Mouse (Mus musculus) CD4-positive, CD25-positive, alpha-beta regulatory T cell, adult 4 months (primary cell): ENCODE results near the gene Polr3h. TPM values are rescaled to one million over a fixed set of nuclear protein-coding genes. Genes with fewer than 3 reads are reported as not detected.

ENCODE experiments used
- ATAC-seq: one replicate; pipeline ENCODE4 v1.8.0; 2017
- polyA plus RNA-seq, 2 experiments: library from polyadenylated mRNA; unstranded; fragments of 100-300 nt; shearing (Covaris generic); gene quantifications; one replicate each; pipeline ENCODE4 v1.2.1; 2017

Polr3h gene
- polyA plus RNA-seq, 2 experiments from 2014 or later: 22.0 to 26.3 TPM

DNA sequence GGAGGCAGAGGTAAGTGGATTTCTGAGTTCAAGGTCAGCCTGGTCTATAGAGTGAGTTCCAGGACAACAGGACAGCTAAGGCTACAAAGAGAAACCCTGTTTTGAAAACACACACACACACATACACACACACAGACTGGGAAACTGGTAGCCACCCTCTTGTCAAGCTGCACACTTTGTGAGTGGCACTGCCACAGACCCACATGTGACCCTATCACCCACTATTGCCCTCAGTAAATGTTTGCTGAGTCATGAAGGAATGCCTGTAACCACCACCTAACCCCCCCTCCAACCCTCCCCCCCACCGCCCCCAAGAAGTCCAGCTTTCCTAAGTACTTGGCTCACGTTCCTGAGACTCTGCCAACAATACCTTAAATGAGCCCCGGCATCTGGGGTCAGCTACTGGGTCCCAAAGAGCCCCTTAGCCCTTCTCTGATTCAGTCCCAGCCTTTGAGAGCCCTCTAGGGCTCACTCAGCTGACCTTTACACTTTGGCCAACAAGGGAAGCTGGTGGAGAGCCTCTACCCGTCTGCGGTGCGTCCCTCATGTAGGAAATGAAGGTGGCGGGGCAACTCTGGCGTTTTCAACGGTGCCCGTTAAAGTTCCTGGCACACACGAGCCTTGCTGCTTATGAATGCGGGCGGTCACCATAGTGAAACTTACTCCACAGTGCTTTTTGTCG is 87.3 kb downstream of the Polr3h start:
- no peak for ATAC-seq

Other genes with a start within 250 kb of the Polr3h start
- 1 to 10 TPM; 1.5 to 2.3 TPM for gene Chadl, start 229.0 kb downstream of the Polr3h start, polyA plus RNA-seq
- gene Zc3h7b, start 181.2 kb downstream of the Polr3h start, polyA plus RNA-seq: 1 to 10 TPM; 5.4 to 7.3 TPM
- gene Rangap1, start 180.7 kb downstream of the Polr3h start, polyA plus RNA-seq: 10 to 100 TPM; 43.0 to 54.0 TPM
- 10 to 100 TPM; 10.2 to 13.9 TPM for gene Tef, start 123.8 kb downstream of the Polr3h start, polyA plus RNA-seq
- 10 to 100 TPM; 37.2 to 42.7 TPM for gene Tob2, start 67.4 kb downstream of the Polr3h start, polyA plus RNA-seq
- 100 to 1,000 TPM in 1 of 2 experiments, 10 to 100 TPM in 1; 89.8 to 111 TPM for gene Phf5a, start 54.3 kb downstream of the Polr3h start, polyA plus RNA-seq
- 100 to 1,000 TPM in 1 of 2 experiments, 10 to 100 TPM in 1; 94.3 to 166 TPM for gene Aco2, start 53.9 kb downstream of the Polr3h start, polyA plus RNA-seq
- not detected for gene Csdc2, start 10.5 kb upstream of the Polr3h start, polyA plus RNA-seq
- 10 to 100 TPM; 11.4 to 14.4 TPM for gene Pmm1, start 34.7 kb upstream of the Polr3h start, polyA plus RNA-seq
- not detected for gene 1700029P11Rik, start 54.3 kb upstream of the Polr3h start, polyA plus RNA-seq
- 10 to 100 TPM; 56.5 to 73.1 TPM for gene Xrcc6, start 61.6 kb upstream of the Polr3h start, polyA plus RNA-seq
- gene Desi1, start 107.6 kb upstream of the Polr3h start, polyA plus RNA-seq: 10 to 100 TPM in 1 of 2 experiments, 1 to 10 TPM in 1; 7.8 to 10.2 TPM
- gene Snu13, start 121.4 kb upstream of the Polr3h start, polyA plus RNA-seq: 100 to 1,000 TPM; 175 to 178 TPM
- not detected for gene 4930407I10Rik, start 132.9 kb upstream of the Polr3h start, polyA plus RNA-seq
- gene Mei1, start 143.8 kb upstream of the Polr3h start, polyA plus RNA-seq: not detected
- gene Ccdc134, start 201.7 kb upstream of the Polr3h start, polyA plus RNA-seq: 10 to 100 TPM; 18.5 to 26.0 TPM
- gene Srebf2, start 220.9 kb upstream of the Polr3h start, polyA plus RNA-seq: 10 to 100 TPM; 32.2 to 56.0 TPM